Mouse (Mus musculus) lung, postnatal 0 days (tissue): ENCODE results near the gene Atxn7l1.

Experiments used
- CTCF ChIP-seq: IDR thresholded peaks from 2 replicates; pipeline ENCODE4 v1.5.1; 2016; ENCODE audit warnings: antibody characterized with exemption, mild to moderate bottlenecking
- EP300 ChIP-seq: IDR thresholded peaks from 2 replicates; pipeline ENCODE4 v1.6.1; 2016; ENCODE audit warnings: antibody characterized with exemption, mild to moderate bottlenecking, control low read depth

- TF ChIP-seq CTCF (no peak), EP300 (no peak)
Measured at GRCm38 (mm10) chr12:33255256-33255655, 107.8 kb downstream of the Atxn7l1 start.
